Mouse (Mus musculus) CH12.LX (cell line): ENCODE results near the gene Kif28.

Experiments
- CTCF ChIP-seq, 2 experiments: IDR thresholded peaks in 1 of 2; conservative IDR thresholded peaks in 1 of 2; 2 replicates each; pipeline ENCODE4 v1.5.1; 2011 to 2012; ENCODE audit warnings: low read depth in 2 of 2, low read length in 2 of 2, improper control_type of control experiment in 1 of 2, inconsistent platforms in 1 of 2, mild to moderate bottlenecking in 1 of 2, moderate library complexity in 1 of 2
- JUN ChIP-seq: IDR thresholded peaks from 2 replicates; pipeline ENCODE4 v1.6.1; 2011; ENCODE audit warnings: low read depth, mild to moderate bottlenecking, low read length, improper control_type of control experiment, moderate library complexity; ENCODE audit not compliant: insufficient read depth
- USF1 ChIP-seq: IDR thresholded peaks from 2 replicates; pipeline ENCODE4 v1.6.1; 2014; ENCODE audit warnings: low read depth, mild to moderate bottlenecking, inconsistent platforms, low read length, improper control_type of control experiment
- ZKSCAN1 ChIP-seq: IDR thresholded peaks from 2 replicates; pipeline ENCODE4 v1.6.1; 2012; ENCODE audit warnings: low read depth, inconsistent platforms, low read length, improper control_type of control experiment, borderline replicate concordance
- ZNF384 ChIP-seq: IDR thresholded peaks from 2 replicates; pipeline ENCODE4 v1.6.1; 2012; ENCODE audit warnings: low read depth, low read length, improper control_type of control experiment, inconsistent platforms

DNA sequence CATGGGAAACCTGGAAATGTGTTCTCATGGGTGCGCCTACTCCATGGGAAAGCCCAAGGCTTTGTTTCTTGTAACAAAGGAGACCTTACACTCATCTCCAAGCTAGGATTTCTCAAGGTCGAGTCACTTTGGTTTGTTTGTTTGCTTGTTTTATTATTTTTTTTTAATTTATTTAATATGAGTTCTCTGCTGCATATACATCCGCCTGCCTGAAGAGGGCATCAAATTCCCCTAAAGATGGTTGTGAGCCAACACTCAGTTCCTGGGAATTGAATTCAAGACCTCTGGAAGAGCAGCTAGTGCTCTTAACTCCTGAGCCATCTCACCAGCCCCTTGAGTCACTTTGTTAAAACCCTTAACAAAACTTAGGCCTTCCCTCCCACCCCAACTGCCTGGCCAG, 31.7 kb downstream of the Kif28 start:
- no peak for TF ChIP-seq USF1
- TF ChIP-seq ZNF384, result no peak
- no peak for TF ChIP-seq JUN
- no peak for TF ChIP-seq ZKSCAN1
- TF ChIP-seq CTCF (conservative IDR thresholded peaks at IDR 0.05 in 1 of 2, IDR thresholded peaks at IDR 0.05 in 1 of 2; ENCODE audit: low read depth in 2 of 2, low read length in 2 of 2), result peak in 1 of 2 experiments; percentile 24; a peak in 1 of 4 replicates
